Mouse (Mus musculus) retina, adult 2 months (tissue): ENCODE results near the gene Prex1.

Source experiments
- DNase-seq: peaks from one replicate; pipeline ENCODE4 v3.0.0-alpha.2; 2012; ENCODE audit warnings: low read depth, low spot score

The Prex1 gene

GRCm38 (mm10) chr2:166636867-166637672 lies 76.6 kb downstream of the Prex1 start:
- no peak for DNase-seq

GRCm38 (mm10) chr2:166635521-166635920 lies 78.1 kb downstream of the Prex1 start:
- DNase-seq = no peak

- DNase-seq = no peak
Observed at GRCm38 (mm10) chr2:166632571-166633361, 80.9 kb downstream of the Prex1 start.

- DNase-seq = no peak
Observed at GRCm38 (mm10) chr2:166631621-166632171, 81.9 kb downstream of the Prex1 start.

GRCm38 (mm10) chr2:166631189-166631588 lies 82.4 kb downstream of the Prex1 start:
- no peak for DNase-seq

- no peak for DNase-seq
Observed at GRCm38 (mm10) chr2:166629941-166630674, 83.5 kb downstream of the Prex1 start.

- no peak for DNase-seq
Observed at GRCm38 (mm10) chr2:166627578-166627977, 86.1 kb downstream of the Prex1 start.

- no peak for DNase-seq
Observed at GRCm38 (mm10) chr2:166625219-166625618, 88.4 kb downstream of the Prex1 start.

GRCm38 (mm10) chr2:166623081-166623567 lies 90.5 kb downstream of the Prex1 start:
- DNase-seq = no peak

- DNase-seq = no peak
Observed at GRCm38 (mm10) chr2:166622590-166622989, 91.0 kb downstream of the Prex1 start.

GRCm38 (mm10) chr2:166622079-166622478 lies 91.6 kb downstream of the Prex1 start:
- DNase-seq = no peak

- DNase-seq = no peak
Observed at GRCm38 (mm10) chr2:166620529-166621466, 92.8 kb downstream of the Prex1 start.

GRCm38 (mm10) chr2:166619906-166620490 lies 93.6 kb downstream of the Prex1 start:
- DNase-seq = no peak

GRCm38 (mm10) chr2:166619270-166619669 lies 94.4 kb downstream of the Prex1 start:
- no peak for DNase-seq

- no peak for DNase-seq
Observed at GRCm38 (mm10) chr2:166617706-166618105, 95.9 kb downstream of the Prex1 start.

GRCm38 (mm10) chr2:166615338-166616075 lies 98.1 kb downstream of the Prex1 start:
- no peak for DNase-seq

GRCm38 (mm10) chr2:166610271-166610670 lies 103.4 kb downstream of the Prex1 start:
- DNase-seq = no peak

GRCm38 (mm10) chr2:166608509-166608908 lies 105.1 kb downstream of the Prex1 start:
- no peak for DNase-seq

- no peak for DNase-seq
Observed at GRCm38 (mm10) chr2:166606481-166607245, 107.0 kb downstream of the Prex1 start.
